Mouse (Mus musculus): ENCODE data around the gene Ralgapa2. TPM values are rescaled to one million over a fixed set of nuclear protein-coding genes. Genes with fewer than 3 reads are reported as not detected.

Gene Ralgapa2
- total and polyA plus RNA-seq, 3 experiments = 9.2 to 9.6 TPM; not detected in 1

- Histone ChIP-seq H3K9ac (ENCODE audit: control insufficient read depth, low read depth, low read length, poor library complexity, severe bottlenecking) (no peak overlapping the region), H3K27me3 (ENCODE audit: control insufficient read depth in 1 of 2, insufficient read depth in 2 of 2, low read length in 2 of 2) (no peaks in the 10 kb centered on the region), H3K79me2 (ENCODE audit: control insufficient read depth, insufficient read depth, low read length, poor library complexity) (no peaks in the 10 kb centered on the region; the same call in 1 of the 2 replicates), H3K4me3 (ENCODE audit: control insufficient read depth in 1 of 2, insufficient read depth in 1 of 2, low read depth in 2 of 2, low read length in 2 of 2) (no peak overlapping the region), H3K36me3 (ENCODE audit: control insufficient read depth in 1 of 2, insufficient read depth in 2 of 2, low read length in 2 of 2) (peaks cover 2 to 16% of the 10 kb centered on the region in 2 experiments), H3K27ac (ENCODE audit: control insufficient read depth, low read depth, low read length) (no peak overlapping the region), H3K9me3 (replicated peaks; ENCODE audit: insufficient read depth, low read length) (no peaks in the 10 kb centered on the region), H3K4me1 (ENCODE audit: control insufficient read depth in 1 of 2, insufficient read depth in 2 of 2, low read length in 2 of 2) (peaks cover 11 to 19% of the 10 kb centered on the region in 2 experiments)
- DNase-seq (ENCODE audit: low read depth, low spot score) = no peak
- TF ChIP-seq SIN3A (IDR thresholded peaks at IDR 0.05; ENCODE audit: low read length) (no peak), HCFC1 (IDR thresholded peaks at IDR 0.05; ENCODE audit: low read depth, low read length) (no peak), POLR2A (IDR thresholded peaks at IDR 0.05; ENCODE audit: control insufficient read depth in 1 of 2, insufficient read depth in 1 of 2, low read depth in 1 of 2, low read length in 2 of 2, poor library complexity in 1 of 2) (no peak), NRF1 (IDR thresholded peaks at IDR 0.05; ENCODE audit: insufficient read depth, low read depth, low read length, poor library complexity, severe bottlenecking) (no peak), E2F4 (IDR thresholded peaks at IDR 0.05; ENCODE audit: borderline replicate concordance, low read depth, low read length) (no peak)
Measured at GRCm38 (mm10) chr2:146361969-146362368, 150.2 kb downstream of the Ralgapa2 start.

GRCm38 (mm10) chr2:146361076-146361475 is 151.1 kb downstream of the Ralgapa2 start:
- peaks cover 11 to 19% of the 10 kb centered on the region in 2 experiments for H3K4me1 ChIP-seq (ENCODE audit: control insufficient read depth in 1 of 2, insufficient read depth in 2 of 2, low read length in 2 of 2)
- no peaks in the 10 kb centered on the region; the same call in 1 of the 2 replicates for H3K79me2 ChIP-seq (ENCODE audit: control insufficient read depth, insufficient read depth, low read length, poor library complexity)
- H3K27me3 ChIP-seq (ENCODE audit: control insufficient read depth in 1 of 2, insufficient read depth in 2 of 2, low read length in 2 of 2) = no peaks in the 10 kb centered on the region
- no peaks in the 10 kb centered on the region for H3K9me3 ChIP-seq (replicated peaks; ENCODE audit: insufficient read depth, low read length)
- DNase-seq (ENCODE audit: low read depth, low spot score) = no peak
- TF ChIP-seq POLR2AphosphoS5 (IDR thresholded peaks at IDR 0.05; ENCODE audit: borderline replicate concordance, low read depth, low read length) = no peak
- no peak for TF ChIP-seq TBP (IDR thresholded peaks at IDR 0.05; ENCODE audit: low read depth, low read length)
- no peak for TF ChIP-seq E2F4 (IDR thresholded peaks at IDR 0.05; ENCODE audit: borderline replicate concordance, low read depth, low read length)
- peaks cover 2 to 16% of the 10 kb centered on the region in 2 experiments for H3K36me3 ChIP-seq (ENCODE audit: control insufficient read depth in 1 of 2, insufficient read depth in 2 of 2, low read length in 2 of 2)
- no peak overlapping the region for H3K27ac ChIP-seq (ENCODE audit: control insufficient read depth, low read depth, low read length)
- no peak overlapping the region for H3K9ac ChIP-seq (ENCODE audit: control insufficient read depth, low read depth, low read length, poor library complexity, severe bottlenecking)
- no peak overlapping the region for H3K4me3 ChIP-seq (ENCODE audit: control insufficient read depth in 1 of 2, insufficient read depth in 1 of 2, low read depth in 2 of 2, low read length in 2 of 2)

GRCm38 (mm10) chr2:146359676-146360075 is 152.5 kb downstream of the Ralgapa2 start:
- no peaks in the 10 kb centered on the region for H3K9me3 ChIP-seq (replicated peaks; ENCODE audit: insufficient read depth, low read length)
- H3K9ac ChIP-seq (ENCODE audit: control insufficient read depth, low read depth, low read length, poor library complexity, severe bottlenecking) = no peak overlapping the region
- no peaks in the 10 kb centered on the region; the same call in 1 of the 2 replicates for H3K79me2 ChIP-seq (ENCODE audit: control insufficient read depth, insufficient read depth, low read length, poor library complexity)
- no peaks in the 10 kb centered on the region for H3K27me3 ChIP-seq (ENCODE audit: control insufficient read depth in 1 of 2, insufficient read depth in 2 of 2, low read length in 2 of 2)
- TF ChIP-seq MEF2A (IDR thresholded peaks at IDR 0.05; ENCODE audit: extremely low read depth, insufficient replicate concordance, low read depth, low read length, poor library complexity, severe bottlenecking) = no peak
- no peak for TF ChIP-seq ZMIZ1 (IDR thresholded peaks at IDR 0.05; ENCODE audit: low read depth, low read length)
- TF ChIP-seq ETS1 (IDR thresholded peaks at IDR 0.05; ENCODE audit: low read depth, low read length) = no peak
- TF ChIP-seq TAL1 (IDR thresholded peaks at IDR 0.05; ENCODE audit: low read length) = no peak
- TF ChIP-seq POLR2AphosphoS5 (IDR thresholded peaks at IDR 0.05; ENCODE audit: borderline replicate concordance, low read depth, low read length) = no peak
- no peak for TF ChIP-seq MYC (IDR thresholded peaks at IDR 0.05; ENCODE audit: low read depth, low read length)
- no peak for TF ChIP-seq CTCF (IDR thresholded peaks at IDR 0.05 in 2 of 3, conservative IDR thresholded peaks at IDR 0.05 in 1 of 3; ENCODE audit: control insufficient read depth in 1 of 3, insufficient read depth in 1 of 3, low read depth in 2 of 3, low read length in 3 of 3, poor library complexity in 1 of 3, severe bottlenecking in 1 of 3)
- no peak for TF ChIP-seq GABPA (IDR thresholded peaks at IDR 0.05; ENCODE audit: low read depth, low read length)
- TF ChIP-seq CHD1 (IDR thresholded peaks at IDR 0.05; ENCODE audit: low read depth, low read length) = no peak
- no peak for TF ChIP-seq JUND (IDR thresholded peaks at IDR 0.05; ENCODE audit: low read depth, low read length)
- no peak for TF ChIP-seq MYB (IDR thresholded peaks at IDR 0.05; ENCODE audit: low read depth, low read length)
- TF ChIP-seq USF2 (IDR thresholded peaks at IDR 0.05; ENCODE audit: borderline replicate concordance in 1 of 2, insufficient read depth in 1 of 2, low read depth in 1 of 2, low read length in 2 of 2) = no peak
- no peak for TF ChIP-seq MXI1 (IDR thresholded peaks at IDR 0.05; ENCODE audit: low read depth, low read length)
- TF ChIP-seq MAZ (IDR thresholded peaks at IDR 0.05; ENCODE audit: low read depth, low read length) = no peak
- TF ChIP-seq BHLHE40 (IDR thresholded peaks at IDR 0.05; ENCODE audit: borderline replicate concordance, low read depth, low read length) = no peak
- TF ChIP-seq TBP (IDR thresholded peaks at IDR 0.05; ENCODE audit: low read depth, low read length) = no peak
- no peak for TF ChIP-seq UBTF (IDR thresholded peaks at IDR 0.05; ENCODE audit: borderline replicate concordance, insufficient read depth, low read depth, low read length)
- no peak for TF ChIP-seq HCFC1 (IDR thresholded peaks at IDR 0.05; ENCODE audit: low read depth, low read length)
- H3K36me3 ChIP-seq (ENCODE audit: control insufficient read depth in 1 of 2, insufficient read depth in 2 of 2, low read length in 2 of 2) = peaks cover 2 to 16% of the 10 kb centered on the region in 2 experiments
- H3K4me3 ChIP-seq (ENCODE audit: control insufficient read depth in 1 of 2, insufficient read depth in 1 of 2, low read depth in 2 of 2, low read length in 2 of 2) = no peak overlapping the region
- DNase-seq (ENCODE audit: low read depth, low spot score) = no peak
- peaks cover 11 to 19% of the 10 kb centered on the region in 2 experiments for H3K4me1 ChIP-seq (ENCODE audit: control insufficient read depth in 1 of 2, insufficient read depth in 2 of 2, low read length in 2 of 2)
- H3K27ac ChIP-seq (ENCODE audit: control insufficient read depth, low read depth, low read length) = no peak overlapping the region
